In the genomic region with DNA sequence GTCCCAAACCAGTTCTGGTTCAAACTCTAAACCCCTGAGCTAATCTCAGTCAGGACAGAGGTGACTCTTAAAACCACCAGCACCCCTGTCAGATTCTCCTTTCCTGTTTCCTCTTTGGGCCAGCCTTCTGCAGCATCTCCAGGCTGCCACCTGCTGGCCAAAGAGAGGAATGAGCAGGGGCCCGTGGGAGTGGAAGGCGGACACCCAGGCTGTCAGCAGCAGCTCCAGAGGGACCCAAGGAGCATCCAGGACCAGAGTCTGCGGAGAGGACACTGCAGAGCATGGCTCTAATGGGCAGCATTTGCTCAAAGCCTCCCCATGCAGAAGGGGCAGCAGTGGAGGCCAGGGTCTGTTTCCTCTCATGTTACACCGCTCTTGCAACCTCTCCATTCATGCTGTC, we compare ENCODE assay signal across 8 mouse cellular contexts.
DNase-seq lines count a peak whose midpoint lies in the region; ATAC-seq and TF ChIP-seq lines count a peak whose summit lies in the region.

No protein-coding gene starts in this region.

- in situ Hi-C loops in ES-E14 (cut with MboI; ENCODE audit: low sequenced_read_pairs in 2 of 2, unreplicated experiment in 2 of 2): loop anchor here (5.0 to 25.0 kb wide), 3 partner anchors 87 to 216 kb away; no protein-coding TSS in a partner anchor

- peak; percentile 69 for DNase-seq in ES-E14 (ENCODE audit: low read depth, low spot score)
- peak; percentile 32 to 56 for DNase-seq in adrenal gland, postnatal 4 days (ENCODE audit: low spot score in 2 of 2)
- DNase-seq in heart, postnatal 0 days (ENCODE audit: low spot score): peak; percentile 72
- peak; percentile 71 to 79 for DNase-seq in layer of hippocampus, postnatal 14 days (ENCODE audit: low spot score in 2 of 2)
- peak; percentile 27 for DNase-seq in skeletal muscle tissue, adult 2 months (ENCODE audit: low read depth, low spot score)

- peaks cover 0 to 4% of the 10 kb centered on the region in 2 experiments; a peak in 1 of 4 replicates for H3K4me1 ChIP-seq in ES-E14 (ENCODE audit: control insufficient read depth in 2 of 2, insufficient read depth in 2 of 2, low read length in 2 of 2, poor library complexity in 1 of 2)
- no peaks in the 10 kb centered on the region for H3K4me1 ChIP-seq in embryonic fibroblast, embryonic 13.5 days (ENCODE audit: control insufficient read depth, insufficient read depth, low read length)
- H3K4me1 ChIP-seq in heart, postnatal 0 days (ENCODE audit: control insufficient read depth, insufficient read depth): no peaks in the 10 kb centered on the region

- H3K27ac ChIP-seq in ES-E14 (ENCODE audit: insufficient read depth, low read depth, low read length, poor library complexity, severe bottlenecking): no peak overlapping the region
- H3K27ac ChIP-seq in embryonic fibroblast, embryonic 13.5 days (ENCODE audit: insufficient read depth, low read length): no peak overlapping the region
- H3K27ac ChIP-seq in heart, postnatal 0 days (ENCODE audit: low read depth): no peak overlapping the region

- WGBS in heart, postnatal 0 days: 39% methylated on average over 4 of the region's 4 CpGs

- H3K4me3 ChIP-seq in ES-E14 (ENCODE audit: insufficient read depth in 1 of 2, low read depth in 1 of 2, low read length in 2 of 2, poor library complexity in 1 of 2, severe bottlenecking in 1 of 2): no peak overlapping the region
- H3K4me3 ChIP-seq in embryonic fibroblast, embryonic 13.5 days (ENCODE audit: insufficient read depth, low read length): no peak overlapping the region
- no peak overlapping the region for H3K4me3 ChIP-seq in heart, postnatal 0 days (ENCODE audit: low read depth, low read length)

- no peak for TF ChIP-seq POLR2A in embryonic fibroblast, embryonic 13.5 days (IDR thresholded peaks at IDR 0.05; ENCODE audit: low read depth, low read length)

- TF ChIP-seq CTCF in embryonic fibroblast, embryonic 13.5 days (IDR thresholded peaks at IDR 0.05; ENCODE audit: borderline replicate concordance, insufficient read depth, low read length): peak; percentile 78
- peak; percentile 95 for TF ChIP-seq CTCF in heart, postnatal 0 days (IDR thresholded peaks at IDR 0.05; ENCODE audit: low read depth)

- H3K27me3 ChIP-seq in heart, postnatal 0 days (ENCODE audit: control insufficient read depth, insufficient read depth, low read length): no peaks in the 10 kb centered on the region

- no peak for TF ChIP-seq EP300 in heart, postnatal 0 days (IDR thresholded peaks at IDR 0.05; ENCODE audit: low read depth)

- no peak overlapping the region for H3K9ac ChIP-seq in ES-E14 (ENCODE audit: insufficient read depth, low read depth, low read length, poor library complexity, severe bottlenecking)
- H3K9ac ChIP-seq in heart, postnatal 0 days (replicated peaks; ENCODE audit: low read depth, low read length): no peak overlapping the region

- H3K4me2 ChIP-seq in heart, postnatal 0 days (ENCODE audit: low read depth, low read length): no peak overlapping the region

- H3K9me3 ChIP-seq in ES-E14 (ENCODE audit: control insufficient read depth, insufficient read depth, low read depth, low read length): no peaks in the 10 kb centered on the region
- H3K9me3 ChIP-seq in heart, postnatal 0 days (replicated peaks; ENCODE audit: control insufficient read depth, low read length): no peaks in the 10 kb centered on the region

- no peaks in the 10 kb centered on the region for H3K36me3 ChIP-seq in ES-E14 (ENCODE audit: control insufficient read depth, insufficient read depth, low read length, poor library complexity, severe bottlenecking)
- H3K36me3 ChIP-seq in heart, postnatal 0 days (replicated peaks; ENCODE audit: control insufficient read depth, insufficient read depth, low read length): no peaks in the 10 kb centered on the region

- ATAC-seq in heart, postnatal 0 days (ENCODE audit: insufficient read depth, low read depth): no peak
- peak; percentile 62 for ATAC-seq in megakaryocyte, adult 5-6 weeks (ENCODE audit: poor library complexity, severe bottlenecking)
- no peak for ATAC-seq in erythroblast, adult 5-6 weeks (replicated peaks; ENCODE audit: low FRiP score, poor library complexity, severe bottlenecking)

TF ChIP-seq in ES-E14, 5 proteins besides CTCF, POLR2A, EP300 and RAD21:
- TF ChIP-seq HCFC1 (IDR thresholded peaks at IDR 0.05; ENCODE audit: borderline replicate concordance, insufficient read depth, low read length): no peak
- no peak for TF ChIP-seq MAFK (IDR thresholded peaks at IDR 0.05; ENCODE audit: insufficient read depth, low read depth, low read length)
- TF ChIP-seq ZC3H11A (IDR thresholded peaks at IDR 0.05; ENCODE audit: borderline replicate concordance, low read depth, low read length): peak; percentile 97
- TF ChIP-seq ZNF384 (IDR thresholded peaks at IDR 0.05; ENCODE audit: low read depth, low read length): no peak
- TF ChIP-seq CHD2 (IDR thresholded peaks at IDR 0.05; ENCODE audit: low read depth, low read length): no peak
